Mouse (Mus musculus) embryonic facial prominence, embryonic 11.5 days (tissue): Measurements from ENCODE around the gene Ceacam2. TPM values are rescaled to one million over a fixed set of nuclear protein-coding genes. Genes with fewer than 3 reads are reported as not detected.
"Not testable (repeated sequence)": the region's sequence is repeated elsewhere in the genome, so short reads cannot be mapped to it uniquely, and the experiment has no call there.

Experiments
- ATAC-seq: fragments of 200-750 bp; cut with Nextera tagmentation; replicated peaks from 2 replicates; pipeline ENCODE4 v1.8.0; 2017; ENCODE audit warnings: low read depth; ENCODE audit not compliant: insufficient number of reproducible peaks, low FRiP score, low TSS enrichment
- DNase-seq: peaks from one replicate; pipeline ENCODE4 v3.0.0-alpha.2; 2015; ENCODE audit warnings: low spot score
- H3K27ac ChIP-seq: fragments of 300-500 bp; sonication (generic); replicated peaks from 2 replicates; pipeline ENCODE4 v1.5.1; 2014; ENCODE audit warnings: mild to moderate bottlenecking, low read depth, low read length, control low read depth
- H3K27me3 ChIP-seq: fragments of 300-500 bp; sonication (generic); 2 replicates; pipeline ENCODE4 v1.6.1; 2014; ENCODE audit warnings: mild to moderate bottlenecking, low read length, moderate library complexity, mixed read lengths; ENCODE audit not compliant: control insufficient read depth, insufficient read depth
- H3K36me3 ChIP-seq: fragments of 300-500 bp; sonication (generic); replicated peaks from 2 replicates; pipeline ENCODE4 v1.6.1; 2014; ENCODE audit warnings: low read depth, mild to moderate bottlenecking, low read length, moderate library complexity, mixed read lengths; ENCODE audit not compliant: control insufficient read depth, insufficient read depth
- H3K4me1 ChIP-seq: fragments of 300-500 bp; sonication (generic); 2 replicates; pipeline ENCODE4 v1.6.1; 2014; ENCODE audit warnings: low read length, mixed read lengths; ENCODE audit not compliant: control insufficient read depth, insufficient read depth
- H3K4me2 ChIP-seq: fragments of 300-500 bp; sonication (generic); 2 replicates; pipeline ENCODE4 v1.6.1; 2014; ENCODE audit warnings: low read depth, mild to moderate bottlenecking, control low read depth, low read length, moderate library complexity
- H3K4me3 ChIP-seq: fragments of 300-500 bp; sonication (generic); 2 replicates; pipeline ENCODE4 v1.5.1; 2014; ENCODE audit warnings: low read depth, low read length, control low read depth
- H3K9ac ChIP-seq: fragments of 300-500 bp; sonication (generic); replicated peaks from 2 replicates; pipeline ENCODE4 v1.6.1; 2014; ENCODE audit warnings: mild to moderate bottlenecking, control low read depth, low read length
- H3K9me3 ChIP-seq: fragments of 300-500 bp; sonication (generic); replicated peaks from 2 replicates; pipeline ENCODE4 v1.6.1; 2016; ENCODE audit warnings: mild to moderate bottlenecking, low read length, inconsistent platforms, mixed read lengths; ENCODE audit not compliant: control insufficient read depth
- WGBS: fragments of 180-500 bp; shearing (Covaris S2); extraction: QIAGEN DNeasy Blood & Tissue Kit; methylation state at CpG from one replicate; pipeline ENCODE4 v1.1.7; 2014; 5-methylcytosine and 5-hydroxymethylcytosine counted together
- polyA plus RNA-seq: library from polyadenylated mRNA; unstranded; fragments of >200 nt; fragmentation: Nextera tagmentation; extraction: Ambion mirVana; gene quantifications from 2 replicates; pipeline ENCODE4 v1.2.1, GENCODE M21; 2014

Gene Ceacam2
- polyA plus RNA-seq: not detected in 2 replicates

GRCm38 (mm10) chr7:25539376-25539907, at the start of gene Ceacam2:
Gene Ceacam2, minus strand, starts transcription at chr7:25539857.
- H3K36me3 ChIP-seq, H3K9ac ChIP-seq, ATAC-seq, H3K27me3 ChIP-seq, H3K4me1 ChIP-seq, H3K4me3 ChIP-seq, H3K27ac ChIP-seq, H3K9me3 ChIP-seq, H3K4me2 ChIP-seq, DNase-seq: not testable (repeated sequence)
- 64% methylated on average over 3 of the region's 3 CpGs for WGBS

GRCm38 (mm10) chr7:25585351-25586204, 45.9 kb upstream of the Ceacam2 start:
- H3K9ac ChIP-seq: no peak overlapping the region
- no peaks in the 10 kb centered on the region for H3K9me3 ChIP-seq

GRCm38 (mm10) chr7:25584651-25585050, 45.0 kb upstream of the Ceacam2 start:
- Histone ChIP-seq H3K36me3 (no peaks in the 10 kb centered on the region), H3K4me3 (no peak overlapping the region), H3K4me2 (no peak overlapping the region), H3K27ac (no peak overlapping the region), H3K27me3 (no peaks in the 10 kb centered on the region), H3K9ac (no peak overlapping the region), H3K4me1 (no peaks in the 10 kb centered on the region), H3K9me3 (no peaks in the 10 kb centered on the region)
- DNase-seq (no peak), ATAC-seq (no peak)
- WGBS: 95% methylated on average over 5 of the region's 5 CpGs

More at GRCm38 (mm10) chr7:25585351-25586204, 45.9 kb upstream of the Ceacam2 start:
- no peaks in the 10 kb centered on the region for H3K4me1 ChIP-seq
- H3K27me3 ChIP-seq: no peaks in the 10 kb centered on the region
- 79% methylated on average over 9 of the region's 9 CpGs for WGBS
- no peak overlapping the region for H3K4me2 ChIP-seq
- ATAC-seq (no peak), DNase-seq (no peak)
- no peak overlapping the region for H3K27ac ChIP-seq
- H3K36me3 ChIP-seq: no peaks in the 10 kb centered on the region
- no peak overlapping the region for H3K4me3 ChIP-seq

GRCm38 (mm10) chr7:25582301-25582810, 42.7 kb upstream of the Ceacam2 start:
- Histone ChIP-seq H3K27ac (no peak overlapping the region), H3K4me2 (no peak overlapping the region), H3K4me1 (no peaks in the 10 kb centered on the region), H3K27me3 (no peaks in the 10 kb centered on the region), H3K9me3 (no peaks in the 10 kb centered on the region), H3K9ac (no peak overlapping the region), H3K4me3 (no peak overlapping the region), H3K36me3 (no peaks in the 10 kb centered on the region)
- 87% methylated on average over 15 of the region's 15 CpGs for WGBS
- DNase-seq (no peak), ATAC-seq (no peak)

GRCm38 (mm10) chr7:25579441-25579840, 39.8 kb upstream of the Ceacam2 start:
- Histone ChIP-seq H3K9me3 (no peaks in the 10 kb centered on the region), H3K36me3 (no peaks in the 10 kb centered on the region), H3K4me1 (no peaks in the 10 kb centered on the region), H3K9ac (no peak overlapping the region), H3K27me3 (no peaks in the 10 kb centered on the region), H3K4me2 (no peak overlapping the region), H3K27ac (no peak overlapping the region), H3K4me3 (no peak overlapping the region)
- DNase-seq: no peak
- no peak for ATAC-seq
- WGBS: 88% methylated on average over 10 of the region's 10 CpGs

- ATAC-seq, DNase-seq, H3K27me3 ChIP-seq, H3K9ac ChIP-seq, H3K4me2 ChIP-seq, H3K27ac ChIP-seq, H3K9me3 ChIP-seq, H3K36me3 ChIP-seq, H3K4me1 ChIP-seq, H3K4me3 ChIP-seq: not testable (repeated sequence)
- 66% methylated on average over 11 of the region's 14 CpGs for WGBS
Measured at GRCm38 (mm10) chr7:25576793-25577437, 37.3 kb upstream of the Ceacam2 start.

GRCm38 (mm10) chr7:25576308-25576707, 36.7 kb upstream of the Ceacam2 start:
- WGBS: 36% methylated on average over 6 of the region's 6 CpGs
- H3K27ac ChIP-seq, H3K4me2 ChIP-seq, H3K4me1 ChIP-seq, H3K36me3 ChIP-seq, H3K27me3 ChIP-seq, DNase-seq, H3K4me3 ChIP-seq, H3K9me3 ChIP-seq, ATAC-seq, H3K9ac ChIP-seq: not testable (repeated sequence)
